Mouse (Mus musculus) ovary, postnatal 36 days (tissue): Measurements from ENCODE around the gene Rpl36-ps4.
"Not testable (repeated sequence)": the region's sequence is repeated elsewhere in the genome, so short reads cannot be mapped to it uniquely, and the experiment has no call there.

Experiments used
- DNase-seq: peaks from one replicate; pipeline ENCODE4 v3.0.0; 2022; ENCODE audit warnings: low spot score, mixed read lengths

Gene Rpl36-ps4

DNA sequence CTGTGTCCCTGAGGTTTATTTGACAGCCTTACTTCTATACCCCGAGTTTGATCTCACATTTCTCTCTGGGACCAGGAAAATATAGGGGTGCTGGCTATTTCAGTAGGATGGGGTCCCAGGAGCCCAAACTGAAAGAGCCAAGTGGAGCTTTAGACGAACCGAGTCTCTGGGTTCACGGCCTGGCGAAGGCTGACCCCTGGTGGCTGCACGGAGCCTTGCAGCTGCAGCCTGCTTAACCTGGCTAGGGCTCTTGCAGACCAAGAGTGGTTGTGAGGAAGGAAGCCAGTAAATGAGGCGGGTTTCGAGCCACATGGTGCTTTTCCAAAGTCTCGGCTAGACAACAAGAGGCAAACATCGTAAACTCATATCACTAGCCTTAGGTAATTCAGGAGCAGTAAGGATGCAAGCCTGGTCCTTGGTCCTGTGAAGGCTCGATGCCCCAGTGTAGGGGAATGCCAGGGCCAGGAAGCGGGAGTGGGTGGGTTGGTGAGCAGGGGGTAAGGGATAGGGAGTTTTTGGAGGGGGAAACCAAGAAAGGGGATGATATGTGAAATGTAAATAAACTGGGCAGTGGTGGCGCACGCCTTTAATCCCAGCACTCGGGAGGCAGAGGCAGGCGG, 28.3 kb downstream of the Rpl36-ps4 start:
- DNase-seq, result peak; percentile 75

DNA sequence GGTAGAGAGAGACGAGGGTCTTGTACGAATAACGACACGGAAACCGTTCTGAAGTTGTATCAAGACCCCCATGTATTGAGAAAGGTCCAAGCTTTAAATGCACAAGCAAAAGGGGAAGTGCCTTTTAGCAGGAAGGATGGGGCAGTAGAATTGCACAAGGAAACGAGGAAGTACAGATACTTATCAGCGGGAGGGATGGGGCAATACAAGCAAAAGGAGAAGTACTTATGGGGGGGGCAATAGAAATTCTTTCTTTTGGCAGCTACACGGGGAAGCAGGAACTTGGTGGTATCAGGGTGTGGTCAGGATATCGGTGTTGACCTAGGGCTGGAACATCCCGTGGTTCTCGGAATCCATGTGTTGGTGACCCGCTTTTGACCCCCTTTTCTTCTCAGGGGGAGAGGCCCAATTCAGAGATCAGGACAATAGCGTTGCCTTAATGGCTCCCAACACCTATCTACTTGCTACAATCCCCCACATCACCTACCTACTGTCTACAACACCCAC, 33.9 kb downstream of the Rpl36-ps4 start:
- DNase-seq, result not testable (repeated sequence)

DNA sequence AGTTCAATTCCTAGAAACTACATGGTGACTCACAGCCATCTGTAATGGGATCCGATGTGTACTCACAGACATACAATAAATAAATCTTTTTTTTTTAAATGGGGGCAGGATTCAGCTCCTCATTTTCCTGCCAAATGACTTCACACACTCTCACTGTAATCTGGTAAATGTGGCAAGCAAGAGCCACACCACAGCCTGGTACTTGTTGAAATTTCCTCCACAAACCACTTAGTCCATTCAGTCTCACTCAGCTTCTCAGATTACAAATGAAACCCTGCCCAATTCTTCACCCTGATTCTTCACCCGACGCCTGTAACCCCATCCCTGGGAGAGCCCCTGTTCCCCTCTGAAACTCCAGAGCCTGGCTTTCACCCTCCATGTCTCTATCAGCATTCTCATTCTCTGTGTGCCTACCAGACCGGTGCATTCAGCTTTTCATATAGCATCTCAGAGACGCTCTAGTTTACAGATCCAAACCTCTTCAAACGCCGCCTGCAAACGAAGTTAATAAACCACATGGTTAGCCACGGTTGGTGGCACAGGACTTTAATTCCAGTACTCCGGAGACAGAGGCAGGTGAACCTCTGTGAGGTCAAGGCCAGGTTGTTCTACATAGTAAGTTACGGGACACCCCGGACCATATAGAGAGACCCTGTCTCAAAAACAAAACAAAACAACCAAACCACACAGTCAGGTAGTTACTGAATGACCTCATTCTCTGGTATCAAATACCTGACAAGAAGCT, 36.5 kb downstream of the Rpl36-ps4 start:
- DNase-seq, result no peak

DNA sequence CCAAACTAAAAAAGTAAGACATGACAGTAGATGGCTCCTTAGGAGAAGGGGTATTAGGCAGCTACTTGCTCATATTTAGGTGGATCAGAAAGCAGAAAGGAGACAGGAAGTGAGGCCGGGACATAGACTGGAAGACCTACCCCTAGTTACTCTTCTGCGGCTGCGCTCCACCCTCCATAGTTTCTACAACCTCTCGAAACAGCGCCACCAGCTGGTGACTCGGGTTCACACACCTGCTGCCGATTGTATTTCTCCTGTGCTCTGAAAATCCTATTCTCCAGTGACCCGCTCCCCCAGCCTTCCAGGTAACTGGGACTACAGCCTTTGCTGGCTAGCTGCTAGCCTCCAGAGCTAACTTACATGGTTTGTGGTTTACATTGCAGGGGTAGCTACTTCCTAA, 37.5 kb downstream of the Rpl36-ps4 start:
- no peak for DNase-seq

DNA sequence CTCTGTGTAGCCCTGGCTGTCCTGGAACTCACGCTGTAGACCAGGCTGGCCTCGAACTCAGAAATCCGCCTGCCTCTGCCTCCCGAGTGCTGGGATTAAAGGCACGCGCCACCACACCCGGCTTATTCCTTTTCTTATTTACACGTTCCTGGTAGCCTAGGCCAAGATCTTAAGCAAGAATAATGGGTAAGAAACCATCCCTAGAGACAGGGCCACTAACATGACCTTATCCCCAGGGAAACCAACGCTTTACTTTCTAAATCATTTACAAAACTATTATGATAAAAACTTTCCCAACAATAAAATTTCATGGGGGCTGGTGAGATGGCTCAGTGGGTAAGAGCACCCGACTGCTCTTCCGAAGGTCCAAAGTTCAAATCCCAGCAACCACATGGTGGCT, 38.6 kb downstream of the Rpl36-ps4 start:
- DNase-seq, result not testable (repeated sequence)

DNA sequence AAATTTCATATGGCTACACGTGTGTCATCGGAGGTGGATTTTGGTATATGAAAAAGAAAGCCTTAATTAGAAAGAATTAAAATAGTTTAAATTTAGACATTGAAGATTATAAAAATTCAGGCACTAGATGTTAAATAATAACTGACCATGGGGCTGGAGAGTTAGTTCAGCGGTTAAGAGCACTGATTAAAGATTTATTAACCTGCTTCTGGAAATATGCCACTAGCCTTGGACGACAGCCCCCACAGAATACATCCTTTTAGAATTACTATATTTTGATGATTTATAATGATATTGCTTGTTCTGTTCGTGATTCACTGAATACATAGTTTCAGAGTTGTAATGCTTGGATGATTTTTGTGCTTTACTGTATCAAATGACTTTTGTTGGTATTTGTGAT, 39.2 kb downstream of the Rpl36-ps4 start:
- DNase-seq, result not testable (repeated sequence)

DNA sequence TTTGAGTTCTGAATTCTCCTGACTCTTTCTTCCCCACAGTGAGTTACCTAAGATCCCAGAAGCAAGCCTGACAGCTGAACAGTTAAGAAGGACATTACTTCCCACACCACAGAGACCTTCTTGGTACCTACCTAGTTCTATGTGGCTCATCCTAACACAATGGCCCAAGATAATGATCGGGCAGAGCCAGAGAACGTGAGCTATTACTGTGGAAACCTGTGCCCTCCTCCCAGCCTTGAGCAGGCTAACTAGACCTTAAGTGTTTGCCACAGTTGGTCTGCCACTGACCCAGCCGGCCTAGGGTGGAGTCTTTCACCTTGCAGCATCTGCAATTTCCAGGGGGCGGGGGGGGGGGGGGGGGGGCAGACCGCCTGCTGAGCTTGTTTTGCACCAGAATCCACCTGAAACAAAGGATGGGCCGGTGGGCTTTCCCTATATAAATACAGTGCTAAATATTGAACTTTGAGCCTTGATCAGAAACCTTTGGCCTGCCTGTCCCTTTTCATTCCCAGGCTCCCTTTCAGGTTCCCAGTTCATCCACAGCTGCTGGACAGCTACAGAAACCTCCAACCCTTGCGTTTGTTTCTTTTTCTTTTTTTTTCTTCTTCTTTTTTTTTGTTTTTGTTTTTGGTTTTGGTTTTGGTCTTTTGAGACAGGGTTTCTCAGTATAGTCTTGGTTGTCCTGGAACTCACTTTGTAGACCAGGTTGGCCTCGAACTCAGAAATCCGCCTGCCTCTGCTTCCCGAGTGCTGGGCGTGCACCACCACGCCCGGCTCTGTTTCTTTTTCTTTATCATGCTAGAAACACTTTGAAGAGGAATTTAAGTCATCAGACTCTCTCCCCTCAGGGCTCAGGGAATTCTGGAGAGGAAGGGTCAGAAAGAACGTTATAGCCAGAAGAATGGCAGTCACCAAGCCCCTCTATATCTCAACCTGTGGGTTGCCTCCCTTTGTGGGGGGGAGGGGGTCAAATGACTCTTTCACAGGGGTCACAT, 42.6 kb downstream of the Rpl36-ps4 start:
- no peak for DNase-seq

DNA sequence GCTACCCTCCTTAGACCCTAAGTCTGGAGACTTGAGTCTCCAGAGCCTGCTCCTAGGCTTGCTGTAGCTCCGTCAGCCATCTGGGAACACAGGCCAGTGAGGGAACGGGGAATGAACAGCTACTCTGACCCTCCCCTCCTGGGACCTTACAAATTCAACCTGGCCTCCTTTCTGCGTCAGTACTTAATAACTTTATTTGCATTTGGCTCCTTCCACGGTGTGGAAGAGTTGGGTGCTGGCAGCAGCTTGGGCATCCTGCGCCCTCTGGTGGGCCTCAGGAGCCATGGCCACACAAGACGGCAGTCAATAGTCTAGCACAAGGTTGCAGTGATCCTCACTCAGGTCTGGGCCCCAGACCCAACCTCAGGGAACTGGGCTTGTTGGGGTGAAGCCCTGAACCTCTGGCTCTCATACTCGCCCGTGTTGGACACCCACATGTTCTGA, 47.7 kb downstream of the Rpl36-ps4 start:
- DNase-seq, result not testable (repeated sequence)
